Mouse (Mus musculus) lung, postnatal 36 days (tissue): ENCODE measurements around the gene Mad1l1.
"Not testable (repeated sequence)": the region's sequence is repeated elsewhere in the genome, so short reads cannot be mapped to it uniquely, and the experiment has no call there.

Source experiments
- DNase-seq: peaks from one replicate; pipeline ENCODE4 v3.0.0; 2022; ENCODE audit warnings: mixed read lengths

Mad1l1 gene

DNA sequence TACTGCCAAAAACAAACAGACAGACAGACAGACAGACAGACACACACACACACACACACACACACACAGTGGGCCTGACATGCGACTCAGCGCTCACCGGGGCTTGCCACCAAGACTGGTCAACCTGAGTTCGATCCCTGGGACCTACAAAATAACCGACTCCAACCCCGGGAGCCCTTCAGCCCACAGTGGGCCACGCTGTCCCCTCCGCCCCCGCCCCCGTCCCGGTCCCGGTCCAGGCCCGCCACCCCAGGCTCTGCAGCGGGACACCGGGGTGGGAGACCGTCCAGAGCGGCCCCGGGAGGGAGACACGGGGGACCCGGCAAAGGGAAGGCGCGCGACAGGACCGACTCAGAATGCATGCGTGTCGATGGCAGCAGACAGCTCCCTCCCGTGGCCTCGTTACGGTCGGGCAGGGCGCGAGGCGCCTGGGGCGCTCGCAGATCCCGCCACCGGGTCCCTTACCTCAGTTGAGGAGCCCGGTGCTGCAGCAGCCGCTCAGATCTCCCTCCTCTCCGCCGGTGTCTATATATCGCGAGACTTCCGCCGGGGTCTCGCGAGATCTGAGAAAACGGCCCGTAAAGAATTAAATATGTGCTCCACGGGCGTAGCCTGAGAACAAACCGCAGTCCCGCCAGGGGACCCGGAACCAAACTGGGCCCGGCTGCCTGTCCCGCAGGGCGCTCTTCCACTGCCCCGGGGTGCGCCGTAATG, at the start of gene Mad1l1, which contains the start of gene Nudt1:
TSS of gene Mad1l1 (minus strand) at position 511 of the 714 bp plus-strand sequence.
TSS of gene Nudt1 (plus strand) at position 615 of the 714 bp plus-strand sequence.
- DNase-seq: peak; percentile 97

DNA sequence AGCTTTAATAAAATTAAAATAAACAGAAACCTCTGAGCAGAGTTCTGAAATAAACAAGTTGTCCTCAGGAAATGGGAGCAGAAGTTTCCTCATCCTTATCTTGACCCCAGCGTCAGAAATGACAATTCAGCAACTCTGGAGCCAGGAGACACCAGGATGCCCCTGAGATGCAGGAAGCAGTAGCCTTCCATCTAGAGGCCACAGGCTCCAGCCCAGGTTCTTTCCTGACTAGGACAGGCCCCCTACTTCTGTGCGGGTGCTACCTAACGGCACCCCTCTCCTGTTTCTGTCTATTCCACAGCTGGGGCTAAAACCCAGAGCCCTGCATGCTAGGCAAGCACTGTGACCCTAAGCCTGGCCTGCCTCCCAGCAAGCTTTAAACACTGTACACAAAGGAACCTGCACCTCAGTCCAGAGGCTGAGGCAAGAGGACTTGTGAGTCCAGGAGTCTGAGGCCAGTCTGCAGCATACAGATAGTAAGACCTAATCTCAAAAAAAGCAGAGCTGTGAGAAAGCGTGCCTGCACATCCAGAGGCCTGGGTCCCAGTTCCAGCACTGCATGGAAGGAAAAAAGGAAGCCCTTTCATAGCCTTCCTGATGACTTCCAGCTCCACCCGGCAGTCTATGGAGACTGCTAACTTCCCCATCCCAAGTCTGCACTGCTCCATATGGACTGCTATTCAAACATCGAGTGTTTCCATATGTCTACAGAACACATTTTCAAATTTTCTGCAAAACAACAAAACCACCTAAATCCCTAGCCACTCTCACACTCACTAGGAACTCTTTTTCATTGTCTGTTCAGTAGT, 49.3 kb upstream of the Mad1l1 start:
- DNase-seq: peak; percentile 64

DNA sequence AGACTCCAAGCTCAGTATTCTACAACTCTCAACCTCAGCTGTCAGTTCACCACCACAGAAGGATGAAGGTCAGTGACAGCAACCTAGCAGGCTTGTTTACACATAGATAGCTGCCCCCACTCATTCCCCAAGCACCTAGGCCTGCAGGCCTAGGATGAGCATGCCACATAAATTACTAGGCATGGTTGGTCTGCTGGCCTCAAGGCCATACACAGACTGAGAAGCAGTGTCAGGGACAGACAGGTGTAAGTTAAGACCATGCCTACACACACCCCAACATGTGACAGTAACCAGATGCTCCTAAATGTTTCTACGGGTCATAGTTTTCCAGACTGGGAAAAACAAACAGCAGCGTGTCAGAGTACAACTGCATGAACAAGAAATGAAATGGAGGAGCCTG, 48.1 kb upstream of the Mad1l1 start:
- no peak for DNase-seq

DNA sequence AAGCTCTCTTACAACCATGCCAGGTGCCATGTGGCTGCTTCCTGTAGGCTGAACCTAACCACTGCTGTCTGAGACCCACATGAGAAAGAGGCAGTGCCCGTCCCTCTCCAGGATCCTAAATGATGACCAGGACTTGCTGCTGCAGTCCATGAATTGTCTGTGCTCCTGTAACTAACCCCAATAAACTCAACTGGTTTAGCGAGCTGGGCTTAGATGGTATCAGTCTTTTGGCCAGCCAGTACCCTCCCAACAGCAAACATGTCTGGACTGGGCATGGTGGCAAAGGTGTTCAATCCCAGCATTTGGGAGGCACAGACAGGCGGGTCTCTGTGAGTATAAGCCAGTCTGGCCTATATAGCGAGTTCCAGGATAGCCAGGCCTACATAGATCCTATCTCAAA, 47.6 kb upstream of the Mad1l1 start:
- no peak for DNase-seq

DNA sequence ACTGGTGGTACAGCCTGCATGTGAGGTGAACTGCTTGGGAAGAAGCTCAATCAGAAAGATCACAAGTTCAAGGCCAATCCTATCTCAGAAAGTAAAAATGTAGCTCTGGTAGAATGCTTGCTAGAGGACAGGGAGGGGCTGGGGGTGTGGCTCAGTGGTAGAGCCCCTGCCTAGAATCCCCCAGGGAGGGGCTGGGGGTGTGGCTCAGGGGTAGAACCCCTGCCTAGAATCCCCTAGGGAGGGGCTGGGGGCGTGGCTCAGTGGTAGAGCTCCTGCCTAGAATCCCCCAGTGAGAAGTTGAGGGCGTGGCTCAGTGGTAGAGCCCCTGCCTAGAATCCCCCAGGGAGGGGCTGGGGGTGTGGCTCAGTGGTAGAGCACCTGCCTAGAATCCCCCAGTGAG, 46.8 kb upstream of the Mad1l1 start:
- not testable (repeated sequence) for DNase-seq

DNA sequence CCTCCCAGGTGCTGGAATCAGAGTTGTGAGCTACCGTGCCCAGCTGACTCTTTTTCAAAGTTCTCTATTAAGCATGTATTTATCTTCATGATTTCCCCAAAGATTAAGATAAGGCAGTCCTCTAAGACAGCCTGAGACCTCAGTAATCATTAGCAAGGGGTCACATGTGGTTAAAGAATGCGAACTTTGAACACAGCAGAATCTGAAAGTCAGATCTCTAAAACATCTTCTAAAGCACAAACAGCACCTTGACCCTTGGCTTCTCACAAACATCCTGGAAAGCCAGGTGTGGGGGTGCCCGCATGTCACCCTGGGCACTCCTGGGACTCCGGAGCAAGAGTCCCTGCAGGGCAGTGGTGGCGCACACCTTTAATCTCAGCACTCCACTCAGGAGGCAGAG, 43.1 kb upstream of the Mad1l1 start:
- DNase-seq: no peak

DNA sequence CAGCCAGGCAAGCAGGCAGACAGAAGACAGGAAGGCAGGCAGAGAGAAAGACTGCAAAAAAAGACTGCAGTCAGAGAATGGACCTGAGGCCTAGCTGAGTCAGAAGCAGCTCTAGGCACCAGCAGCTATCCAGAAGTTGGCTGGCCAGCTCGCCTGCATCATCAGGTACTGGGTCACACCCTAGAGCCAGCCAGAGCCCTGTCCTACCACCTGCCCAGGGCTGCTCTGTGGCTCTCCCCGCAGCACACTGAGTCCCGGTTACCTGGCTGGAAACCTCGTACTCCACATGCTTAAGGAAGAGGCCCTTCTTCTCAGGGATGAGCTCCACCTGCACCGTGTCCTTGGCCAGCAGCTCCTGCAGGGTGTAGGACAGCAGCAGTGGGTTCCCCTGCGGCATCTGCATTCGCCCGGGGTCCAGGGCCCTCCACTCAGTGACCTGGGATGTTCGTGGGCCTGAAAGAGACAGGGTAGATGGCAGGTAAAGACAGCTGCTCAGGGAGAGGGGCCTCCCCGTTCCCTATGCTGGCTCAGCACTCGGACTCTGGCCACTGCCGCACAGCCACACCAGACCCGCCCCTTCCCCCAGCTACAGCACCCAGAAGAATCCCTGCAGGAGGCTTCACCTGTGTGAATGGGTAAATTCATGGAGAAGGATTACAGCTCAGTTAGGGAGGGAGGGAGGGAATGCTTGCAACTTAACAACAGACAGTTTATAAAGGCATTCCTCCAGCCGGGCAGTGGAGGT, 38.8 kb upstream of the Mad1l1 start:
- DNase-seq: no peak

DNA sequence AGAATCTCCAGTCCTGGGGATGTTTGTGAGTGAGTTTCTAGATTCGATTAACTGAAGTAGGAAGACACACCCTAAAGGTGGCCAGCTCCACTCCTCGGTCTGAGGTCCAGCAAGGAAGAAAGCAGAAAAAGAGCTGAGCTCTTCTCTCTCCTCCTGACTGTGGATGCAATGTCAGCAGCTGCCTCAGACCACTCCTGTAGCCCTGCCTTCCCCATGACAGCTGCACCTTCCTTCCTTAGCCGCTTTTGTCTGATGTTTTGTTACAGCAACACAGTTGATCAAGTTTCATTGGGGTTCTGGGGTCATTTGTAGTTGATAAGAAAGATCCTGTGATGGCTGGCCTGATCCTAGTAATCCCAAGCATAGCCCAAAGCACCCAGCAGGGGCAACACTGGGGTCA, 36.1 kb upstream of the Mad1l1 start:
- no peak for DNase-seq

DNA sequence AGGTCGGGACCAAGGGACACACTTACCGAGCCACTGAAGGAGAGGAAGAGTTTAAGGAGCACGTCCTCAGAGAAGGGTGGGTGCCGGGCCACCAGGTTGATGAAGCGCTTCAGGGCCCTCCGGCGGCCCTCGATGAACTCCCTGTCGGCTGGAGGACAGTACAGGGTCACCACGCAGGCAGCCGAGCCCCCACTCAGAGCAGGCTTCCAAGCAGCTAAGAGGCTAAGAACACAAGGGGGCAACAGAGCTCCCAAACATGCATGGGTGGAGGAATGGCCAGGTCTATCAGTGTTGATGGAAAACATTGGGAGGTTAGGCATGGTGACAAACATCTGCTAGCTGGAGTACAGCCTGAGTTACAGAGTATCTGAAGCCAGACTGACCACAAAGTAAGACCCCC, 34.6 kb upstream of the Mad1l1 start:
- no peak for DNase-seq

DNA sequence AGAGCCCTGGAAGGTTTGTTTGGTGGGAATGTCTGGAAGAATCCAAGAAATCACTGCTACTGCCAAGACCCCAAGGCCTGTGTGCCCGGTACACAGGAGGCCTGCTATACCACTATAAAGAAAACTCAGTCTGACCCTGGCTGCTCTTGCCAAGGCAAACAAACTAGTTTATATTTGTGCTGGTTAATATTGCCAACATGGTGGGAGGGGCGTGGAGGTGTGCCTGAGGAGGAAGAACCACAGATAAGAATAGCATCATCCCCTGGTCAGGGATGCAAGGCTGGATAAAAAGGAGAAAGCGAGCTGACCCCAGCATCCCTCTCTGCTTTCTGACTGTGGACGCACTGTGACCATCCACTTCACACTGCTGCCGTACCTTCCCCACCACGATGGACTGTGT, 31.0 kb upstream of the Mad1l1 start:
- DNase-seq: no peak

DNA sequence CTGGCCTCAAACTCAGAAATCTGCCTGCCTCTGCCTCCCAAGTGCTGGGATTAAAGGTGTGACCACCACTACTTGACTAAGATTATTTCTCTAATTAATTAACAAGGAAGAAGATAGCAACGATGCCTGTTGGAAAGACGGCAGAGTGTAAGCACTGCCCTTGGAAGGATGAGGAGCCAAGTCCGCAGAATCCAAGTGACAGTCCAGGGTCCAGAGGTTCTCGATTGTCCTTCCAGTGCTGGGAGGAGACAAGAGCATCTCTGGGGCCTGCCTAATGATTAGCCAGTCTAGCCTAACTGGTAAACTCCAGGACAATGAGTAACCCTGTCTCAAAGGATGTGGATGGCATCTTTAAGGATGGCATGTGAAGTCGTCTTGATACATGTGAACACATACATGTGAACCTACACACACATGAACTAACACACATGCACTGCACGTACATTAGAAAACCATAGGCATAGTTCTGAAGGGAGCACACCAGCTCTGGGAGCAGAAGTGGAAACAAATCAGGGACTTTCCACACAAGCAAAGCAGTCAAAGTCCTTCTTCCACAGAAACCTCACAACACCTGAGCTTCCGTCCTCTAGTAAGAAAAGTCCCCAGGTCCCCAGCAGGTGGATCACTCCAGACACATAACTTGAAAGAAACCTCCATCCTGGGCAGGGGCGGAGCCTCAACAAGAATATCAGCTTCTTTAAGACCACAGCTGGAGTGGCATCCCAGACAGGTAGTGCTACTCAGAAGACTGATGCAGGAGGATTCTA, 29.6 kb upstream of the Mad1l1 start:
- DNase-seq: no peak

DNA sequence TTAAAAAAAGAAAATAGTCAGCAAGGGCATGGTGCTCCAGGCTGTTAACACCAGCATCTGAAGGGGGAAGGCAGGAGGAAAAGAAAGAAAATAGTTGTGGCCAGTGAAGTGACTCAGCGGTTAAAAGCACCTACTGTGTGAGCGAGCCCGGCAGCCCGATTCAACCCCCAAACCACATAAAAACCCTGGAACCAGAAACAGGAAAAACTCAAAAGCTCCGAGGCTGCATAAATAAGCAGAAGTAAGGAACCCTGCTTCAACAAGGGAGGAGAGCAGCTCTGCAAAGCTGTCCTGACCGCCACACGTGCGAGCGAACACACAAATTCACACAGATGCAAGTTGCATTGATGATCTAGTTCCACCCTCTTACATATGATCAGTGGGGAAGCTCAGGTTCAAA, 28.5 kb upstream of the Mad1l1 start:
- DNase-seq: no peak

DNA sequence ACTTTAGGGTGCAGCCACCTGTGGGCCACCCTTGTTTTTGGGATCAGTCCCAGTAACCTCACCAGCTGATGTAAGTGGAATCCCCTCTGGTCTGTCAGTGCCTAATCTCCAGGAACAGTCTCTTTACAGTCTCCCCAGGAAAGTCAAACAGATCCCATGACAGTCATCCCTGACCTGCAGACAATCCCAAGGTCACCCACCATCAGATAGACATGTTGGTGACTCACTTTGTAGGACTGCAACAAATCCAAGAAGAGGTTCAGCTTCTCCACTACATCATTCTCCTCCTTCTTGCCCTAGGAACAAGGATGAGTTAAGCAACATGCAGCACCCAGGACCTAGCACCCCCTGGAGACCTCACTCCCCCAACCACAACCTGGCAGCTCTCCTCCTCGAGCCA, 24.7 kb upstream of the Mad1l1 start:
- DNase-seq: no peak

DNA sequence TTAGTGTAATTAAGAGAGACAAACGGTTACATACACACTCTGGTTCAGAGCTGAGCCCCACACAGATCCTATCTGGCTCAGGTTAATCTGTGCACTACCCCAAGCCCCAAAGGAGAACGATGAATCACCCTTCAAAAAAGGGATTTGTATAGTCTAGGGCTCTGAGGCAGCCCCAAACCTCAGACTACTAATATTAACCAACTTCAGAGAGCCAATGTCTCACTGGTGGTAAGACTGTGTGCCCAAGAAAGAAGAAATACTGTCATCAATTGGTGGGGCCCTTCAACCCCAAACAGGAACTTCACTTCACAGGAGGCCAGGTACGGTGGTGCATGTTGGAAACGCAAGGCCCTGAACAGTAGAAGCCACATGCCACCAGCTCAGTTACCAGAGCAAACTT, 23.9 kb upstream of the Mad1l1 start:
- DNase-seq: no peak

DNA sequence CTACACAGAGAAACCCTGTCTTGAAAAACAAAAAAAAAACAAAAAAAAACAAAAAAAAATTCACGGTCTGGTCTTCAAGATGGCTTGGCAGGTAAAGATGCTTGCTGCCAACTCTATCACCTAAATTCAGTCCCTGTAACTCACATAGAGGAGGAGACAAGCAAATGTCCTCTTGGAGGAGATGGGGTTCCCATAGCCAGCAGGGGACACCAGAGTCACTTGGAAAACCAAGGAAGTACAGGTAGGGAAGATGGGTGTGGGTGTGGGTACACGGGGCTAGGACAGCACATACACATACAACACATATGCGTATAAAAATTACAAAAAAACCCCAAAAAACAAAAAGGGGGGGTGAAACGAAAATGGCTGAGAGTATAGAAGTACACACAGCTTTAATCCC, 21.5 kb upstream of the Mad1l1 start:
- no peak for DNase-seq

DNA sequence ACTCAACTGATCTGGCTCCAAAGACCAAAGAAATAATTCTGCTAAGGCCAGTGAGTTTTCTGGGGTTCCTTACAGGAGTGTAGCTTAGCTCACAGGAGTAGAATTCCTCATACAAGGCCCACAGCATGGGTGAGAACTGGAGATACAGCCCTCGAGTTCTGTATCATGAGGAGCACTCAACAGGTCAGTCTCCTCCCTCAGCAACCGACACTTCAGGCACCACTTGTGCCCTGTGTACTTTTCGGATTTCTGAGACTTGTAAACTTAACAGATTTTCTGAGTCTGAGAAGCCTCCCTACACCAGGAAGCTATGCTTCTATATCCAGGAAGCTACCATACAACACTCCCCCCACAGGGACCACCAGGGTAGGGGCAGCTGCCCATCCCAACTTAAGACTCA, 18.5 kb upstream of the Mad1l1 start:
- peak; percentile 62 for DNase-seq

DNA sequence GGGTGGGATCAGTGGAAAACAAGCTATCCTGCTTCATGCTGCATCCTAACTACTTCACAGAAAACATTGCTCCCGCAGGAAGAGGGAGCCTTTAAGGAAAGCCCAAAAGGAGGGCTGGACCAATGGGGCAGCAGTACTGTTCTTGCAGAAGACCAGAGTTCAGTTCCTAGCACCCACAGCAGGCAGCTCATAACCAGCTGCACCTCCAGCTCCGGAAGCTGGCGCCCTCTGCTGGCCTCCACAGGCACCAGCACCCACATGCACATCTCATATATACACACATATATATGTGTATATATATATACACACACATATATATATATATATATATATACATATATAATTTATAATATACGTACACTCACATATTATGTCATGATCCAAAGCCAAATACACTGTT, 17.4 kb upstream of the Mad1l1 start:
- DNase-seq: no peak

DNA sequence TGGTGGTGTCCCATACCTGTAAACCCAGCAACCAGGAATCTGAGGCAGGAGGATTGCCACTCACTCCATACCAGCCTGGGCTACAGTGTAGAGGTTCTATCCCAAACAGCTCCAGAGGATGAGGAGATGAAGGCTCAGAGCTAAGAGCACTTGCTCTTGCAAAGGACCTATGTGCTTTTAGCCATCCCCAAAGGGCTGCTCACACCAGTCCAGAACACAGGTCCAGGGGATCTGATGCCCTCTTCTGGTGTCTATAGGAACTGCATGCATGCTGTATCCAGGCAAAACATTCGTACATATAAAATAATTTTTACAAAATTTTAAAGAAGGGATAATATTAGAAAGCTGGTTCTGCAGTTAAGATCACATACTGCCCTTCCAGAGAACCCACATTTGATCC, 15.3 kb upstream of the Mad1l1 start:
- DNase-seq: peak; percentile 62

DNA sequence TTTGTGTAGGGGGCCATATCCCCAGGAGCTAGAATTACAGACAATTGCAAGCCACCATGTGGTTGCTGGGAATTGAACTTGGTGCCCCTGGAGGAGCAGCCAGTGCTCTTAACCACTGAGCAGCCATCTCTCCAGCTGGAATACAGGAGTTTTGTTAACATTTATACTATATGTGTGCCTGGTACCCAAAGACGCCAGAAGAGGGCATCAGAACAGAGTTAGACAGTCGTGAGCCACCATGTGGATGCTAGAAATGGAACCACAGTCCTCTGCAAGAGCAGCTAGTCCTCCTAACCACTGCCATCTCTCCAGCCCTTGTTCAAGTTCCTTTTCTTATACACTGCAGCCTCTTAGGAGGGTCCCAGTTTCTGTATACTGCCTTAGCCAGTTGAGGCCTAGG, 12.3 kb upstream of the Mad1l1 start:
- peak; percentile 32 for DNase-seq

DNA sequence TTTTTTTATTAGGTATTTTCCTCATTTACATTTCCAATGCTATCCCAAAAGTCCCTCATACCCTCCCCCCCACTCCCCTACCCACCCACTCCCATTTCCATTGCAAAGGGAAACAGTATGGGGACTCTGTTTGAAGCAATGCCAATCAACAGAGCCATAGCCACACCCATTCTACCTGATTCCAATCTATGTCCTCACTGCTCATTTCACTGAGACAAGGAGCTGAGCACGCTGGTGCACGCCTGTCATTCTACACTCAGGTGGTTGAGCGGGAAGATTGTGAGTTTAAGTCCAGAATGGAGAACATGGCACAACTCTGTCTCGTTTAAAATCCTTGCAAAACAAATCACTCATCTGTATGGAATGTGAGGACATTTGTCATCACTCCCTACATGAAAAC, 11.2 kb upstream of the Mad1l1 start:
- no peak for DNase-seq

DNA sequence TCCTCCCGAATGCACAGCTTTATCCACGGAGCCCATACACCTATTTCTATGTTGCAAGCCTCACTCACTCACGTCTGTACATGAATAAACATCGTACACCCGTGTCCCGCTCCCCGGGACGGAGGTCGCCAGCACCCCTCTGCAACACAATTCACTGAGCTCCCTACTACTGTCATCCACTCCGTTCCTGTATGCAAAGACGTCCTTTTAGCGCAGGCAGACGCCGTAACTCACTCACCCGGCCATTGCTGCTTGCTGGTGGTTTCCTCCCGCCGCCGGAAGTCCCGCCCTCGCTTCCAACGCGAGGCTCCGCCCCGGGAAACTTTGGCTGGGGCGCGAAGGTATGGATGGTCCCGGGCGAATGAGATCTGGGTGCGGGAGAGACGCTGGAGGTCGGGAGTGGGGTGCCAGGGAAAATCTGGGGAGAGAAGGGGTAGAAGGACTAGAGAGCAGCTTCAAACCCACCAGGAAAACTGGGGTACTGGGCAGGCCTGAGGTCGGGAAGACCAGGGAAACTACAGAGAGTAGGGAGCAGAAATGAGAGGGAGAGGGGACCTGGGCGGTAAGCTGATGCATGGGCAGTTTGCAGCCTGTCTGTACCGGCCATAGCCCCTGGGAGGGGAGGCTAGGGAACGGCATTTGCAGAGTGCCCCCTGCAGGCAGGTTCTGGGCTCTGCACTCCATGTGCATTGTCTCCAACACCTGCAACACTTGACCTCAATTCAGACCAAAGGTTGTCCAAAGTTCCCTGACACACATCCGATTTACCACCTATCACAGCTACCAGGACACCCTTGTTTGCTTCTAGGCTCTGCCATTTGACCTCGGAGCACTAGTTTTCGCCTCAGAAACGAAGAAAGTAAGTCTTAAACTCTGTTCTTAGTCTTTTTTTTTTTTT, 10.5 kb upstream of the Mad1l1 start, which contains the start of gene Mrm2:
TSS of gene Mrm2 (minus strand) at position 284 of the 898 bp plus-strand sequence.
- DNase-seq: peak; percentile 89

DNA sequence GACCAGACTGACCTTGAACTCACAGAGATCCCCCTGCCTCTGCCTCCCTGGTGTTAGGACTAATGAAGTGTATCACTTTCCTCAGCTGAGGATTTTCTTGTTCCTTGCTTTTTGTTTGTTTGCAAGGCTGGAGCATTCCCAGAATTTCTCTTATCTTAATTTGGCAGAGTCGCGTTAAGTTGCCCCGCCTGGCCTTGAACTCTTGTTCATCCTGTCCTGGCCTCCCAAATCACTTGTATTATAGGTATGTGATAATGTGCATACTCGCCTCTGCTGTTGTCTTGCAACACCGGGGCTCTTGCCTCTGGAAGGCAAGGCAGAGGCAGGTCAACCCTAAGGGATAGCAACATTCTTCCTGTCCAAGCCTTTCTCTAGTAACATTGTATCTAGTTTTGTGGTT, 2.7 kb upstream of the Mad1l1 start:
- DNase-seq: no peak
